Mouse (Mus musculus): ENCODE data around the gene Cyp2ab1. TPM values are rescaled to one million over a fixed set of nuclear protein-coding genes. Genes with fewer than 3 reads are reported as not detected.

Cyp2ab1 gene
- total and polyA plus RNA-seq, 2 experiments, result 0.07 TPM; not detected in 1

GRCm38 (mm10) chr16:20328306-20328705, 3.1 kb upstream of the Cyp2ab1 start:
- Histone ChIP-seq H3K27me3 (ENCODE audit: control insufficient read depth, insufficient read depth, low read length) (no peaks in the 10 kb centered on the region), H3K36me3 (ENCODE audit: control insufficient read depth, insufficient read depth, low read length) (no peaks in the 10 kb centered on the region), H3K4me1 (ENCODE audit: control insufficient read depth, insufficient read depth, low read length) (0 out of 2 replicates have a peak, but pooled peaks cover 2% of the 10 kb centered on the region), H3K79me2 (ENCODE audit: control insufficient read depth, insufficient read depth, low read length) (no peaks in the 10 kb centered on the region), H3K4me3 (ENCODE audit: insufficient read depth, low read depth, low read length) (no peak overlapping the region), H3K27ac (replicated peaks; ENCODE audit: insufficient read depth, low read depth, low read length) (no peak overlapping the region), H3K9ac (ENCODE audit: low read depth, low read length) (no peak overlapping the region)
- TF ChIP-seq CTCF (IDR thresholded peaks at IDR 0.05; ENCODE audit: low read depth, low read length) (no peak), POLR2A (IDR thresholded peaks at IDR 0.05; ENCODE audit: extremely low read depth, insufficient read depth, low read length) (no peak)
- 89% methylated on average over 5 of the region's 5 CpGs for WGBS
- no peak for DNase-seq (ENCODE audit: extremely low read depth, low read depth, low spot score)

GRCm38 (mm10) chr16:20323907-20324306, 1.3 kb downstream of the Cyp2ab1 start:
- TF ChIP-seq CTCF (IDR thresholded peaks at IDR 0.05; ENCODE audit: low read depth, low read length) (no peak), POLR2A (IDR thresholded peaks at IDR 0.05; ENCODE audit: extremely low read depth, insufficient read depth, low read length) (no peak)
- H3K4me1 ChIP-seq (ENCODE audit: control insufficient read depth, insufficient read depth, low read length), result 0 out of 2 replicates have a peak, but pooled peaks cover 2% of the 10 kb centered on the region
- no peak overlapping the region for H3K4me3 ChIP-seq (ENCODE audit: insufficient read depth, low read depth, low read length)
- no peak for DNase-seq (ENCODE audit: extremely low read depth, low read depth, low spot score)
- H3K27me3 ChIP-seq (ENCODE audit: control insufficient read depth, insufficient read depth, low read length), result no peaks in the 10 kb centered on the region
- no peak overlapping the region for H3K27ac ChIP-seq (replicated peaks; ENCODE audit: insufficient read depth, low read depth, low read length)
- no peaks in the 10 kb centered on the region for H3K36me3 ChIP-seq (ENCODE audit: control insufficient read depth, insufficient read depth, low read length)
- WGBS, result 66% methylated on average over 5 of the region's 5 CpGs
- H3K79me2 ChIP-seq (ENCODE audit: control insufficient read depth, insufficient read depth, low read length), result no peaks in the 10 kb centered on the region
- H3K9ac ChIP-seq (ENCODE audit: low read depth, low read length), result no peak overlapping the region

GRCm38 (mm10) chr16:20322274-20322673, 2.9 kb downstream of the Cyp2ab1 start:
- 81% methylated on average over 4 of the region's 4 CpGs for WGBS
- no peak for DNase-seq (ENCODE audit: extremely low read depth, low read depth, low spot score)
- 0 out of 2 replicates have a peak, but pooled peaks cover 2% of the 10 kb centered on the region for H3K4me1 ChIP-seq (ENCODE audit: control insufficient read depth, insufficient read depth, low read length)
- no peak overlapping the region for H3K9ac ChIP-seq (ENCODE audit: low read depth, low read length)
- H3K79me2 ChIP-seq (ENCODE audit: control insufficient read depth, insufficient read depth, low read length), result no peaks in the 10 kb centered on the region
- no peaks in the 10 kb centered on the region for H3K36me3 ChIP-seq (ENCODE audit: control insufficient read depth, insufficient read depth, low read length)
- no peak overlapping the region for H3K27ac ChIP-seq (replicated peaks; ENCODE audit: insufficient read depth, low read depth, low read length)
- TF ChIP-seq CTCF (IDR thresholded peaks at IDR 0.05; ENCODE audit: low read depth, low read length), result no peak
- H3K27me3 ChIP-seq (ENCODE audit: control insufficient read depth, insufficient read depth, low read length), result no peaks in the 10 kb centered on the region
- H3K4me3 ChIP-seq (ENCODE audit: insufficient read depth, low read depth, low read length), result no peak overlapping the region

- Histone ChIP-seq H3K4me3 (ENCODE audit: insufficient read depth, low read depth, low read length) (no peak overlapping the region), H3K9ac (ENCODE audit: low read depth, low read length) (no peak overlapping the region), H3K27me3 (ENCODE audit: control insufficient read depth, insufficient read depth, low read length) (no peaks in the 10 kb centered on the region), H3K36me3 (ENCODE audit: control insufficient read depth, insufficient read depth, low read length) (no peaks in the 10 kb centered on the region), H3K4me1 (ENCODE audit: control insufficient read depth, insufficient read depth, low read length) (no peaks in the 10 kb centered on the region), H3K79me2 (ENCODE audit: control insufficient read depth, insufficient read depth, low read length) (no peaks in the 10 kb centered on the region), H3K27ac (replicated peaks; ENCODE audit: insufficient read depth, low read depth, low read length) (no peak overlapping the region)
- TF ChIP-seq CTCF (IDR thresholded peaks at IDR 0.05; ENCODE audit: low read depth, low read length) (no peak), POLR2A (IDR thresholded peaks at IDR 0.05; ENCODE audit: extremely low read depth, insufficient read depth, low read length) (no peak)
- 72% methylated on average over 6 of the region's 6 CpGs for WGBS
- peak; percentile 4 for DNase-seq (ENCODE audit: extremely low read depth, low read depth, low spot score)
Measured at GRCm38 (mm10) chr16:20316770-20317169, 8.4 kb downstream of the Cyp2ab1 start.

GRCm38 (mm10) chr16:20315266-20315665, 9.9 kb downstream of the Cyp2ab1 start:
- Histone ChIP-seq H3K36me3 (ENCODE audit: control insufficient read depth, insufficient read depth, low read length) (no peaks in the 10 kb centered on the region), H3K27ac (replicated peaks; ENCODE audit: insufficient read depth, low read depth, low read length) (no peak overlapping the region), H3K9ac (ENCODE audit: low read depth, low read length) (no peak overlapping the region), H3K79me2 (ENCODE audit: control insufficient read depth, insufficient read depth, low read length) (no peaks in the 10 kb centered on the region), H3K4me1 (ENCODE audit: control insufficient read depth, insufficient read depth, low read length) (no peaks in the 10 kb centered on the region), H3K4me3 (ENCODE audit: insufficient read depth, low read depth, low read length) (no peak overlapping the region), H3K27me3 (ENCODE audit: control insufficient read depth, insufficient read depth, low read length) (no peaks in the 10 kb centered on the region)
- DNase-seq (ENCODE audit: extremely low read depth, low read depth, low spot score), result no peak
- WGBS, result 86% methylated on average over 4 of the region's 4 CpGs
- no peak for TF ChIP-seq POLR2A (IDR thresholded peaks at IDR 0.05; ENCODE audit: extremely low read depth, insufficient read depth, low read length)
- TF ChIP-seq CTCF (IDR thresholded peaks at IDR 0.05; ENCODE audit: low read depth, low read length), result no peak

- H3K27ac ChIP-seq (replicated peaks; ENCODE audit: insufficient read depth, low read depth, low read length), result no peak overlapping the region
- no peak for TF ChIP-seq POLR2A (IDR thresholded peaks at IDR 0.05; ENCODE audit: extremely low read depth, insufficient read depth, low read length)
- no peak for TF ChIP-seq CTCF (IDR thresholded peaks at IDR 0.05; ENCODE audit: low read depth, low read length)
- no peaks in the 10 kb centered on the region for H3K79me2 ChIP-seq (ENCODE audit: control insufficient read depth, insufficient read depth, low read length)
- DNase-seq (ENCODE audit: extremely low read depth, low read depth, low spot score), result no peak
- no peaks in the 10 kb centered on the region for H3K27me3 ChIP-seq (ENCODE audit: control insufficient read depth, insufficient read depth, low read length)
- no peak overlapping the region for H3K4me3 ChIP-seq (ENCODE audit: insufficient read depth, low read depth, low read length)
- no peaks in the 10 kb centered on the region for H3K36me3 ChIP-seq (ENCODE audit: control insufficient read depth, insufficient read depth, low read length)
- no peaks in the 10 kb centered on the region for H3K4me1 ChIP-seq (ENCODE audit: control insufficient read depth, insufficient read depth, low read length)
- no peak overlapping the region for H3K9ac ChIP-seq (ENCODE audit: low read depth, low read length)
- 75% methylated on average over 14 of the region's 14 CpGs for WGBS
Measured at GRCm38 (mm10) chr16:20312272-20312671, 12.9 kb downstream of the Cyp2ab1 start.
